Mouse (Mus musculus): ENCODE results near the gene Myzap.

DNA sequence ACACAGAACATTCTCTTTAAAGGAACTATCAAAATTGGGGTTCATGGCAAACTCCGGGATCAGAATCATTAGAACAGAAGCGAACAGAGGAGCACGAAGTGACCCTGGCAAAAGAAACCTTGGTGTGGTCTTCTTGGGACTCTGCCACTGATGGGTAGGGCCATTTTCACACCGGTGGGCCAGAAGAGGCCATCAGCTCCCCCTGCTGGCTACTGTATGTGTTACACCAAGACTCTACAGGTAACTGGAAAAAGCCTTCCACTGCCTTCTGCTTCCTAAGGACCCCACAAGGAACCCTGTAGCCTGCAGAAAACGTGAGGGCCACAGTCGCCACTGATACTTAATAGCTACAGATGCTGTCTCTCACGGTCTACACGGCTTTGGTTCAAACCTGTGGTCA is 25.2 kb upstream of the Myzap start:
- TF ChIP-seq POU5F1 (IDR thresholded peaks at IDR 0.05; ENCODE audit: borderline replicate concordance, low read length) (no peak), CTCF (conservative IDR thresholded peaks at IDR 0.05; ENCODE audit: low read length) (peak; percentile 66)

All from E14TG2a.4 (cell line).